Mouse (Mus musculus) gonadal fat pad, adult 2 months (tissue): ENCODE data around the gene Fbxw7. TPM values are rescaled to one million over a fixed set of nuclear protein-coding genes. Genes with fewer than 3 reads are reported as not detected.

Experiments used
- DNase-seq: peaks from one replicate; pipeline ENCODE4 v3.0.0-alpha.2; 2012; ENCODE audit warnings: low read depth
- polyA plus RNA-seq: library from polyadenylated mRNA; depleted of rRNA; stranded (reverse); fragments of >200 nt; gene quantifications from 2 replicates; pipeline ENCODE4 v1.2.3, GENCODE M21; 2012; rRNA removed

Gene Fbxw7
- polyA plus RNA-seq, result 4.9 and 6.2 TPM in 2 replicates

DNA sequence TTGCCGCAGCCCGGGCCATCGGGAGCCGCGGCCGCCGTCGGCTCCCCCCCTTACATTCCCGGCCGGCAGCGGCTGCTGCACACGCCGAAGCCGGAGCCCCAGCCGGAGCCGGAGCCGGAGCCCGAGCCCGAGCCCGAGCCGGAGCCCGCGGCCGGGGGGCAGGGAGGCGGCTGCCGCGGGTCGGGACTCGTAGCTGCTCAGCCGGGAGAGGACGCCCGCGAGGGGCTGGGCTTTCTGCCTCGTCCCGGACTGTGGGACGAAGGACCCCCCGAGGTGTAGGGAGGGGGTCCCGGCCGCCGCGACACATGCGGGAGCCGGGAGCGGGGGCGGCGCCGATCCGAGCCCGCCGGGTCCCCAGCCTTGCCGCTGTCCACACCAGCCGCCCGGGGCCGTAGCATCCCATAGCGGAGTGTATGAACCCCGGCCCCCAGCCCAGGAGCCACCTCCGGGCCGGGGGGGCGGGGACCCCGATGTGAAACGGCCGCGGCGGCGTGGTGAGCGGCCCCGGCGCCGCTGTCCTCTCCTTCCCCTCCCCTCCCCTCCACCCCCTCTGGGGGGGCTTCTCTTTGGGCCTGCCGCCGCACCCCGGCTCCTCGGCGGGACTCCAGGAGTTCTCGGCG lies at the start of gene Fbxw7:
TSS of gene Fbxw7 (plus strand) at position 507 of the 620 bp plus-strand sequence.
- DNase-seq, result no peak

DNA sequence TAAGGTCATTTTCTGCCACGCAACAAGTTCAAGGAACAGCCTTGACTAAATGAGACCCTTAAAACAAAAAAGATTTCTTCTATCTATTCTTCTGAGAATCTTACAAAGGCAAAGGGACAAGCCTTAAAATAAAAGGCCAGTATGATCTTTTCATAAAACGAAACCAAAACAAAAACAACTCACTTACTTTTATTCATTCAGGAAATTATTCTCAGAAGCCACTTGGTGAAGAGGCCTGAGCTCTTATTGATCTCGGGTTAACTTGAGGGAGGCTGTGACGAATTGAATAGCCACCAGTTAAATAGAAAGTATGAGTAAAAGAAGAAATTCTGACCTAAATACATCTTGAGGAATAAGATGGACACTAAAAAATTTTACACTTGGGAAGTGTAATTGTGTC lies 46.1 kb upstream of the Fbxw7 start:
- no peak for DNase-seq

DNA sequence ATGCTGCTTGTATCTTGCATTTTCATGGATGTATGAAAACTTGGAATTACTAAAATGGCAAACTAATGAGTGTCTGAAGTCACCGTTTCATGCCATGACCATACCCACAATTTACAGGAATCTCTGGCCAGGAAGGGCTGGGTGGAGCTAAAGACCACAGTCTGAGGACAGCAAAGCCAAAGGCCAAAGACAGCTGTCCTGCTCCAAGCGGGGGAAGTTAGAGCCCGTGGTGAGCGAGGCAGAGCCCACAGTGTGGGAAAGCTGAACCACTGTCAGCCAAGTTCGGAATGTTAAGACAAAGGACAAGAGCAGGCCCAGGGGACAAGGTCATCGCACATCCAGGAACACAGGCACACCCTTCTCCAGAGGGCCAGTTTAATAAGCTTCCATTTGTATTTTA lies 45.7 kb upstream of the Fbxw7 start:
- no peak for DNase-seq

DNA sequence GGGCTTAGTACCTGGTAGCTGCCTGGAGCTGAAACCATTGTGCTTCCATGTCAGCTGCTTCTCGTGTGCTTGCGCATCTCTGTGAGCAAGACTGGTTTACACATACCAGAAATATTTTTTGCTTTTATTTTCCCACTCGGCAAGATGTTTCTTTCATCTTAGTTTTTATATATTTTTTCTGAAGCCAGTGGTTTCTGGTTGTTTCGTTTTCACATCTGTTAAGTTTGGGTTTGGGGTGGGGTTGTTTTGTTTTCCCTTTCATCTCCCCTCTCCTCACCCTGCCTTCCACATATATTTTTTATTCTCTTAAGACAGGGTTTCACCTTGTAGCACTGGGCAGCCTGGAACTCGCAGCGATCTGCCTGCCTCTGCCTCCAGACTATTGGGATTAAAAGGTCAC lies 44.5 kb upstream of the Fbxw7 start:
- no peak for DNase-seq

DNA sequence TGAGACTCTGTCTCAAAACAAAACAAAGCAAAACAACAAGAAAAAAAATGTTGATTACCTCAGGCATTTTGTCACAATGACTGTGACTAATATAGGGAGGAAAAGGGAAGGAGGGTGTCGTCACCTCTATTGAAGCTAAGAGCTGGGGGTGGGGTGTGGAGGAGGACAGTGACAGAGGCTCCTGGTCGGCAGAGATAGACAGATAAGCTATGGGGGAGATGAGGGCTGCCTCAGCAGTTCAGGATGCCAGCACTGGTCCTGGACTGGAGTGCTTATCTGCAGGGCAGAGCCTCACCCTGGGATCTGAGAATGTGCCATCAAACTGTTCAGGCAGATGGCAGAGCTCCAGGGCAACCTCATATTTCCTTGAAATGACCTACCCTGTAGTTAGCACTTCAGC lies 43.1 kb upstream of the Fbxw7 start:
- no peak for DNase-seq

DNA sequence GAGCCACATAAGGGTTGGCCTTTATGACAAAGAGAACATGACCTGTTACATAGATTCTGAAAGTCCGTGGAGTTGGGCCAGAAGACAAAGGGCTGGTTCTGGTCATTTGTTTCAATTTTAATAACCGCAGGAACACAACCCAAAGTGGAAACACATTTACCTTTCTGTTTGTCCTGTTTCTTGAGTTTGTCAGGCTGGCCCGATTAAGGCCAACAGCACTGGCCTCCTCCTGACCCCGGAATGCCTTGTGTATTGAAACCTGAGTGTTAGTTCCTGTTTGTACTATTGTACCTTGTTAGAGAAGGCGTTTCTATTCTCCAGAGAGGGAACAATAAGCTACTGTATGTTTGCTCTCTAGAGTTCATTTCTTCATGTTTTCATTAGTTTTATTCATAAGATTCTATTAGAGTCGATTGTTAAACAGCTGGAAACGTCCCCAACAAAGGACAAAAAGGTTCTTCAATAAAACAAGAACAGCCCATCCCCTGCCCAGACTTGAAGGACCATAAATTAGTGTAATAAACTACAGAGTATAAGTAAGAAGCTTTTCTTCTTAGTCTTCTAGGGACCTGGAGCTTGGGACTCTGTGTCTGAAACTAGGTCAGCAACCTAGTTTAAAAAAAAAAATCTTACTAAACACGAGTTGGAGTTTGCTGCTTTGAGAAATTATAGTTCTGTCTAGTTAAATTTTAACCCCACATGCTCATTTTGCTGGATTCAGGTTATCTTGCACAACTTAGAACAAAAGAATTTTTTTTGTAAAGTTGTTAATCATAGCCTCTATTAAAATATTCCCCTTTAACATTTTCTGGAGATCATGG lies 40.6 kb upstream of the Fbxw7 start:
- no peak for DNase-seq

DNA sequence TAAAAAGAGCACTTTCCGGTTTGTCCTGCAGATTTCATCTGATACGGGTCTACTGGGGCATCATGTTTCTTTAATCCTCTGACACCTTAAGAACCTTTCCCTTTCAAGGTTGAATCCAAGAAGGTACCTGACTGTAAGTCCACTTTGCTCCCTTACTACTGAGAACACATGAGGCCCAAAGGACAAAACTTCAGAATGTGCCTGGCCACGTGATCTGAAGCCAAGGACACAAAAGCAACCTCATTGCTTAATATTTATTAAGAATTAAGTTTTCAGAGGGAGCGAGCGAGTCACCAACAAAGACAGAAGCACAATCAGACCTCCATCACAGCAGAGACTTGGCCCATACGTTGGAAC lies 40.0 kb upstream of the Fbxw7 start:
- no peak for DNase-seq

DNA sequence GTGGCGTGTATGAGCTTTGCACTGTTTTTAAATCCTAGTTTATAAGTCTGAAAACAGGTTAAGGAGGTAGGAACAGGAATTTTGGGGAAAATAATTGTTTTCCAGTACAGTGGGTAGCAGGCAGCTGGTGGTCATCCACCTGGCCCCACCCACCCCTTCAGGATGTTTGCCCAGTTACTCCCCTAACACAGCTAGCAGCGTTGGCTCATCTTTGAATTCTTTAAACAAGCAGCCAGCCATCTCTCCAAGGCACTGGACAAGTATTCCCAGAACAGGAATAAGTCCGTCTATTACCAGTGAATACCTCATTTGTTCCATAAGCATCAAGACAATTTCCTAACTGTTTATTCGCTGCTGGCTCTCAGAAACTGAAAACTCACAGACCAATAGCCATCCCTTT lies 39.5 kb upstream of the Fbxw7 start:
- DNase-seq, result no peak

DNA sequence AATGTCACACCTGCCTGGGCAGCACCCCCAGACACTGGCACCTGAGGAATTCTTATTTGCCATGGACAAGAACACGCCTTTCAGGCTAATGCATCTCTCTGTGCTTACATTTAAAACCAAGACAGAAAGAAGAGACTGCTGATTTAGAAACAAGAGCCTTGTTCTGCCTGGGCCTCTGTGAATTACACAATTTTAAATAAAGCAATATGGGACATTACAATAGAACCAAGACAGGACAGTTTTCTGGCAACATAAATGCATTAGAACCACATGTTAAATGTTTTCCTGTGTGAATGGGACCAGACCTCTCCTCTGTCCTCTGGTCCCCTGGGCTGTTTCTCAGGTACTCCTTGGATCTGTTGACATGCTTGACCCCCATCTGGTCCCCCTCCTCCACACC lies 39.0 kb upstream of the Fbxw7 start:
- DNase-seq, result no peak

DNA sequence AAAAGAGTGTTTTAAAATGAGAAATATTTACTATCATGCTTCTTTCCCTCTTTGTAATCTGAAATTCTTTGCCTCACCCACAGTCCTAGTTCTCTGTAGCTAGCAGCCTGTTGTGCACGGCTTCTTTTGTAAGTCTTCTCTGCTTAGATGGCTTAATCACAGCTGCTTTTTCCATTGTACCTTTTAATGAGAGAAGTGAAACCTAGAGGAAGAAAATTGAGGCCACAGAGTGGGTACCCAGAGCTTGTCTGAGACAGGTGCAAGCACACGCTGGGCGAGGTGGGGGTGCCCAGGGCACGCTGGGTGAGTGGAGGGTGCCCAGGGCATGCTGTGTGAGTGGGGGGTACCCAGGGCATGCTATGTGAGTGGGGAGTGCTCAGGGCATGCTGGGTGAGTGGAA lies 27.2 kb upstream of the Fbxw7 start:
- DNase-seq, result no peak

DNA sequence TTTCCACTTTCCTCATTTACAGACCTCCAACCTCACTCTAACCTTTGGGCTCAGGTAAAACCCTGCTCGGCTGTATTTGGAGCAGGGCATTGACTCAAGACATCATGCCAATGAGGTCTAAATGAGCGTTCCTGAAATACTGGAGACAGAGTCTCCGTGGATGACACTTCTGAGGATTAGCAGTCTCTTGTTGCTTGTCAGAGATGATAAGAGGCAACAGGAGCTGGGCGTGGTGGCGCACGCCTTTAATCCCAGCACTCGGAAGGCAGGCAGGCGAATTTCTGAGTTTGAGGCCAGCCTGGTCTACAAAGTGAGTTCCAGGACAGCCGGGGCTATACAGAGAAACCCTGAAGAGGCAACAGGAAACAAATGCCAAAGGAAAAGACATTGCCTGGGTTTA lies 11.0 kb upstream of the Fbxw7 start:
- DNase-seq, result no peak

DNA sequence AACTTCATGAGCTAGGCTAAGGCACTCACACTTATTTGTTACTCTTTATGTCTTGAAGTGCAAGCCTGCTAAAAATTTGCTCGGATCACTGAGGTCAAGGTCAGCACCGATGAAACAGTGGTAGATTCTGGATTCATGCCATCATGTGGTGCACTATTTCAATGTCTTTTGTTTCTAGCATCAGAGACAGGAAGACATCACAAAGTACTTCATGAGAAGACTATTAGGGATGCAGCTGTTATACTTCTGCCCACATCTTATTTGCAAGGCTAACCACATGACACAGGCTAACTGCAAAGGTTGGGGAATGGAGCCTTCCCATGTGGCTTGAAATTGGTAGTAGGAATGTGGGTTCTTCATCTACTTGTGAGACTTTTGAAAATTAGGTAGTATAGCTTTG lies 8.9 kb upstream of the Fbxw7 start:
- no peak for DNase-seq

DNA sequence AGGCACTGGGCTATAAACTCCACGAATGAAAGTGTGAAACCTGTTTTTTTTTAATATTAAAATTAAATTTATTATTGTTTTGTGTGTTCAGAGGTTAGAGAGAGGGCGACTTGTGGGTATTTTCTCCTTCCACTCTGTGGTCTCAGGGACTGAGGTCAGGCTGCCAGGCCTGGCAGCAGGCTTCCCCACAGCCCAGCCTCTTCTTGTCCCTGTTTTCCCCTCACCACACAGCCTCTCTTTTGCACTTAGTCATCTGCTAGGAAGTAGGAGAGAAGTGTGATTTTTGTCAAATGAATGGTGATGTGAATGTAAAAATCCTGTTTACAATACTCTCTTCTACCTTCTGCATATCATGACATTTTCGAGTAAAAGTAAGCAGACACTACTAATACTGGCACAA lies 7.2 kb upstream of the Fbxw7 start:
- DNase-seq, result no peak

DNA sequence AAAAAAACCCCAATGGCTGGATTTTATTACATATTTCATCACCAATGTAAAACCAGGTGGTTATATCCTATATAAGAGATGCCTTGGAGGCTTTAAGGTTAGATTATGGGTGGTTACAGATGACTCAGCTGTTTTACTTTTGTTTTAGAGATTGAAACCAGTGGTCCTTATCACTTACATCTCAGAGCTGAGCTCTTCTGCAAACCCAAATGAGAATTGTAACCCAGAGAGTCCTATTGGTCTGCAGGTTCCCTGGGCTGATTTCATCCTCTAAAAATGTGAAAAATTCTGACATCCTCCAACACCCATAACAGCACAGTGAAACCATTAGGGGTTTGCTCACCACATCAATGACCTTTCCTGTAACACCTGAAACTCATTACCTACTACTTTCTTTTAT lies 6.2 kb upstream of the Fbxw7 start:
- DNase-seq, result no peak

DNA sequence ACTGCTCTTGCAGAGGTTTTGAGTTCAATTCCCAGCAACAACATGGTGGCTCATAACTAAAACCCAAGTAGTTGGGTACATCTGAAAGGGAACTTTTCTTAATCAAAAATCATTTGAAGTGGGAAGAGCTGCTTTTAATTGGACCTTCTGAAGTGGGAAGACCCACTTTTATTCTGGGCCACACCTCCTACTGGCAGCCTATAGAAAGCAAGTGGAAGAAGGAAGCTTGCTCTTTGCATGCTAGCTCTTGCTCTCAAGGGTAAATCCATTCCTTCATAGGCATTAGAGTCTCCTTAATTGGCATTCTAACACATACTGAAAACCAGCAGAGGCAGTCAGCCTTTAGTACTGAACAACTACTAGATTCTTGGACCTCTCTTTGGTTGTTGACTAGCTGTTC lies 4.3 kb upstream of the Fbxw7 start:
- no peak for DNase-seq

DNA sequence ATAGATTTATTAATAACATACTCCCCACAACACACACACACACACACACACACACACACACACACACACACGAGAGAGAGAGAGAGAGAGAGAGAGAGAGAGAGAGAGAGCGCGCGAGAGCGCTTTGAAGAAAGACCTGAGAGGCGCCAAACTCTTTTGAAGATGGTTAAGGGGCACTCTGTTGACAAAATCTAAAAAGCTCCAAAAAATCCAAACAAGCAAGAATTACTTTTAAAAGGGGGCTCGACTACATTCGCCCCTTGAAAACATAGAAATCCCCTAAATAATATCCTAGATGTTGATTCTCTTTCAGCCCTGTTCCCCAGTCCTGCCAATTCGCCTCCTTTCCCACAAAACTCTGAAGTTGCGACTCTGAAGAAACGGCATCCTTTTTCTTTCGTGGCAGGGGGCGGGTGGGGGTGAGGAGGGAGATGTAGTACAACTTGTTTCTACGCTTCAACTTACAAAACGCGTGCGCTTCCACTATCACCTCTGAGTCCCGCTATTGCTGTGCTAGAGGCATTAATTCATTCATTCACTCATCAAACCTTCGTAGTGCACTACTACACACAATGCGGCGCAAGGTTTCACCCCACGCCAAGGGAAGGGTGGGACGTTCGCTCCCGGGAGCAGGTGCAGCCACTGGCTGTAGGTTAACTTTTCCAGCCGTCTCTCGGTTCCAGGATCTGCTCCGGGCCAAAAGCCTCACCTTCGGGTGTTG lies 1.5 kb upstream of the Fbxw7 start:
- no peak for DNase-seq

DNA sequence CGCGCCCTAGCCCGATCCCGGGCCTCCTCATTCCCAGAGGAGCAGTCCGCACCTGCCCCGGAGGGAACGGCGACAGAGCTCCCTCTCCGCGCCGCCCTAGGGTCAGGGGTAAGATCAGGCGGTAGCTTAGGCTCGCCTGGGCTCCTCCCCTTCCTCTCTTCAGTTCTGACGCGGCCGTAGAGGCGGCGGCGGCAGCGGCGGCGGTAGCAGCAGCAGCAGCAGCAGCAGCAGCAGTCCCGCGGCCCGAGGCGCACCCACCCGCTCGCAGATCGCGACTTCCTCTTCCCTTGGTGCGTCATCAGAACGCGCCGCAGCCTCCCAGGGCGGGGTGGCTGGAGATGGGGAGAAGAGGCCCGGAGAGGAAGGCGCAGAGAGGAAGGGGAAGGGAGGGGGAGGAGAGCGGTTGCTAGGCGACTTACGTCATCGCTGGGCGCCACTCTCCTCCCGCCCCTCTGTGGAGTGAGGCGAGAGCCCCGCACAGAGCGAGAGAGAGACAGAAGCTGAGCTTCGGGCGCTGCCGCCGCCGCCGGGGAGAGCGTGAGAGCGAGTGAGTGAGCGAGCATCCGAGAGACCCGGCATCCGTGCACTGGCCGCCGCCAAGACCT lies 809 bp upstream of the Fbxw7 start:
- DNase-seq, result peak; percentile 86

DNA sequence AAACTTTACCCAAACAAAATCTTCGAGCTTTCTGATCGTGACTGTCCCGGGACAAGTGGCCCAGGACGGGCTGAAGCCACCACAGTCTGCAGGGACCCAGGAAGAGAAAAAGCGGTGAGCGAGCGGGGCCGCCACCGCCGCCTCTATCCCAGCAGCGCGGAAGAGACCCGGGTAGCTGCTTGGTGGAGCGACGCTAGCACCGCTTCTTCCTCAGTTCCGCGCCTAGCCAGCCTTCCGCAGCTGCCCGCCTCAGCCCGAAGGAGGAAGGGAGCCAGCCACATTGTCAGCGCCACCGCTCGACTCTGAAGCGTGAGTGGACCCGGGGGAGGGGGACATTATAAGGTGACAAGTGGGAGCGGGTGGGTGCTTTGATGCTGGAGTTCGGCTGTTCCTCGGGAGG lies 393 bp downstream of the Fbxw7 start:
- DNase-seq, result no peak

DNA sequence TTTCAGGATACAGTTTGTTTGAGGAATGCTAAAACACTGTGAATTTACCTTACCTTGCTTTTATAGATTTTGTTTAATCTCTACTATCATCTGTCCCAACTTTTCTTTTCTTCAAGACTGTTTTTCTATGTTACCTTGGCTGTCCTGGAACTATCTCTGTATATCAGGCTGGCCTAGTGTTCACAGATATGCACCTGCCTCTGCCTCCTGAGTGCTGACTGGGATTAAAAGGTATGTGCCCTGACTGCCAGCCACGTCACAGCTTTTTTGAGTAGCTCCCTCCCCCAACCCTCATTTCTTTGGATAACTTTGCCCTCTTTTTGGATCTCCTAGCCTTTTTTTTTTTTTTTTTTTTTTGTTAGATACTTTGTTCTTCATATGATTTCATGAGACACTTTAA lies 1.9 kb downstream of the Fbxw7 start:
- DNase-seq, result no peak

DNA sequence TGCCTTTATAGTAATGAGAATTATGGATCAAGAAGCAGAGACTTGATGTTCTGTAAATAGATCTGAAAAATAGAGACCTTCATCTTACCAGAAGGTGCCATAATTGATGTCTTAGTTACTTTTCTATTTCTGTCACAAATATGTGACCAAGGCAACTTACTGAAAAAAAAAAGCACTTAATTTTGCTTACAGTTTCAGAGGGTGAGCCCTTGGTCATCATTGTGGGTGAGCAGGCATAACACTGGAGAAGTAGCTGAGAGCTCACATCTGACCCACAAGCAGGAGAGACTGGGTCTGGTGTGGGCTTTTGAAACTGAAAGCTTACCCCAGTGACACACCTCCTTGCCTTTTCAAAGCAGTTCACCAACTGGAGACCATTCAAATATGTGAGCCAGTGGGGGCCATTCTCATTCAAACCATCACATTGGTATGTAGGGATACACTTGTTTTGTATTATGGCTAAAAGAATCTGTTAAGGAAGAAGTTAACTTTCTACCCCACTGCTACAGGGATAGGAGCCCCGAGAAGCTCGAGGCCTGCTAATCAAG lies 5.7 kb downstream of the Fbxw7 start:
- no peak for DNase-seq

DNA sequence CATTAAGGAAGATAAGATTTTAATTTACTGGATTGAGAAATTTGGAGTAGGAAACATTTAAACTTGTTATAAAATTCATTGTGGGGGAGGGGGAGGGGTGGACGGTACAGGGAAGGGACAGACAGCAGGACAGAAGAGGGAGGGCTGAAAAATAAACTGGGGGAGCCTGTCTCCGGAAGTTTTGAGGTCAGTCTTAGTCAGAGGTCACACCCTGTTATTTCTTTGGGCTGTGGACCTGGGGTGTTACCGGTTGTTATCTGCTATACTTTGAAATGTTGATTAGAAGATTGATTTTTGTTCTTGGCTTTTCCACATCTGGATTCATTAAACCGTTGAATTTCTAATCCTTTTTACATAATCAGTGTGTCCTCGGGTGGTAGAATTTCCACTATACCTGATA lies 10.9 kb downstream of the Fbxw7 start:
- no peak for DNase-seq

DNA sequence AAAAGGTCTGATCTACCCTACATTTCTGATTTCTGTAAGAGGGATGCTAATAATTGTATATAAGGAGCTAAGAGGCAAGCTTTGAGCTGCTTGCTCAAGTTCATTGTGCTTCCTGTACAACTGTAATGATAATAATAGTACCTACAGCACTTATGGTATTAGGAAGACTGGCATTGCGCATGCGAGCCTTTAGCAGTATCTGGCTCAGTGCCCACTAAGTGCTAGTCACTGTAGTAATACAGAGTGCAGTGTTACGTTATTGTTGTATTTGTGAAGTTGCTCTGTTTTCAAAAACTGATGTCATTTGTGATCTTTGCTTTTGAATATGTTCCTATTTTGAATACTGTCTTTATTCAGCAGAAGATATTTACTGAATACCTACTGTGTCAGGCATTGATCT lies 11.3 kb downstream of the Fbxw7 start:
- no peak for DNase-seq
